Mouse (Mus musculus) limb, embryonic 13.5 days (tissue): ENCODE measurements around the gene Hsd17b7. TPM values are rescaled to one million over a fixed set of nuclear protein-coding genes. Genes with fewer than 3 reads are reported as not detected.

Experiments used
- ATAC-seq: fragments of 200-750 bp; cut with Nextera tagmentation; 2 replicates; pipeline ENCODE4 v1.8.0; 2017; ENCODE audit warnings: low read depth, moderate number of reproducible peaks, moderate TSS enrichment; ENCODE audit not compliant: low FRiP score
- H3K27ac ChIP-seq: fragments of 300-500 bp; sonication (generic); 2 replicates; pipeline ENCODE4 v1.5.1; 2015; ENCODE audit warnings: inconsistent platforms, mild to moderate bottlenecking, moderate library complexity
- H3K27me3 ChIP-seq: fragments of 300-500 bp; sonication (generic); 2 replicates; pipeline ENCODE4 v1.6.1; 2015; ENCODE audit warnings: mild to moderate bottlenecking, inconsistent platforms
- H3K36me3 ChIP-seq: fragments of 300-500 bp; sonication (generic); 2 replicates; pipeline ENCODE4 v1.6.1; 2015; ENCODE audit warnings: inconsistent platforms, mild to moderate bottlenecking, moderate library complexity
- H3K4me1 ChIP-seq: fragments of 300-500 bp; sonication (generic); 2 replicates; pipeline ENCODE4 v1.6.1; 2015; ENCODE audit warnings: inconsistent platforms
- H3K4me2 ChIP-seq: fragments of 300-500 bp; sonication (generic); replicated peaks from 2 replicates; pipeline ENCODE4 v1.6.1; 2015; ENCODE audit warnings: inconsistent platforms, mild to moderate bottlenecking, moderate library complexity
- H3K4me3 ChIP-seq: fragments of 300-500 bp; sonication (generic); 2 replicates; pipeline ENCODE4 v1.5.1; 2015; ENCODE audit warnings: moderate library complexity, mild to moderate bottlenecking, inconsistent platforms
- H3K9ac ChIP-seq: fragments of 300-500 bp; sonication (generic); 2 replicates; pipeline ENCODE4 v1.6.1; 2015; ENCODE audit warnings: mild to moderate bottlenecking, inconsistent platforms
- H3K9me3 ChIP-seq: fragments of 300-500 bp; sonication (generic); 2 replicates; pipeline ENCODE4 v1.6.1; 2016; ENCODE audit warnings: inconsistent platforms
- WGBS: fragments of 180-500 bp; shearing (Covaris S2); methylation state at CpG from one replicate; pipeline ENCODE4 v1.1.7; 2015; 5-methylcytosine and 5-hydroxymethylcytosine counted together
- polyA plus RNA-seq: library from polyadenylated mRNA; unstranded; fragments of >200 nt; fragmentation: Nextera tagmentation; extraction: Ambion mirVana; gene quantifications from 2 replicates; pipeline ENCODE4 v1.2.1, GENCODE M21; 2015

Hsd17b7 gene
- polyA plus RNA-seq, 1 experiment from 2014 or later: 15.4 TPM

- no peak overlapping the region for H3K9ac ChIP-seq
- H3K4me1 ChIP-seq: peaks cover 11% of the 10 kb centered on the region; the same call in 1 of the 2 replicates
- H3K9me3 ChIP-seq: no peaks in the 10 kb centered on the region
- H3K27me3 ChIP-seq: no peaks in the 10 kb centered on the region; the same call in 1 of the 2 replicates
- 71% methylated on average over 7 of the region's 7 CpGs for WGBS
- H3K4me2 ChIP-seq: no peak overlapping the region
- no peak overlapping the region for H3K27ac ChIP-seq
- H3K4me3 ChIP-seq: no peak overlapping the region
- ATAC-seq: no peak
- no peaks in the 10 kb centered on the region for H3K36me3 ChIP-seq
Observed at GRCm38 (mm10) chr1:169932122-169932746, 36.8 kb downstream of the Hsd17b7 start.

- no peak overlapping the region for H3K27ac ChIP-seq
- no peak overlapping the region for H3K9ac ChIP-seq
- H3K4me1 ChIP-seq: peaks cover 11% of the 10 kb centered on the region; the same call in 1 of the 2 replicates
- ATAC-seq: no peak
- no peaks in the 10 kb centered on the region for H3K9me3 ChIP-seq
- no peak overlapping the region for H3K4me2 ChIP-seq
- H3K4me3 ChIP-seq: no peak overlapping the region
- WGBS: 81% methylated on average over 7 of the region's 7 CpGs
- H3K27me3 ChIP-seq: no peaks in the 10 kb centered on the region; the same call in 1 of the 2 replicates
- no peaks in the 10 kb centered on the region for H3K36me3 ChIP-seq
Observed at GRCm38 (mm10) chr1:169931698-169932097, 37.3 kb downstream of the Hsd17b7 start.

- ATAC-seq: peak; percentile 54; the same call in 1 of the 2 replicates
Observed at GRCm38 (mm10) chr1:169928454-169928971, 40.5 kb downstream of the Hsd17b7 start, which contains the start of gene Ccdc190. Ccdc190 (plus strand) TSS chr1:169928648.

GRCm38 (mm10) chr1:169927753-169928369 lies 41.2 kb downstream of the Hsd17b7 start:
- 72% methylated on average over 8 of the region's 8 CpGs for whole genome bisulfite sequencing
- Histone ChIP-seq H3K27ac (no peak overlapping the region), H3K36me3 (no peaks in the 10 kb centered on the region), H3K4me1 (0 out of 2 replicates have a peak, but pooled peaks cover 6% of the 10 kb centered on the region), H3K4me3 (no peak overlapping the region), H3K9me3 (0 out of 2 replicates have a peak, but pooled peaks cover under 1% of the 10 kb centered on the region), H3K9ac (no peak overlapping the region), H3K27me3 (no peaks in the 10 kb centered on the region; the same call in 1 of the 2 replicates), H3K4me2 (no peak overlapping the region)
- ATAC-seq: no peak

More at GRCm38 (mm10) chr1:169928454-169928971, 40.5 kb downstream of the Hsd17b7 start, which contains the start of gene Ccdc190:
- H3K9me3 ChIP-seq: no peaks in the 10 kb centered on the region
- H3K36me3 ChIP-seq: no peaks in the 10 kb centered on the region
- peak within 1 kb of the TSS; percentile 13 for H3K4me3 ChIP-seq
- H3K4me1 ChIP-seq: 0 out of 2 replicates have a peak, but pooled peaks cover 6% of the 10 kb centered on the region
- H3K27ac ChIP-seq: no peak within 1 kb of the TSS
- peak within 1 kb of the TSS; percentile 47 for H3K4me2 ChIP-seq
- H3K9ac ChIP-seq: no peak within 1 kb of the TSS
- H3K27me3 ChIP-seq: no peaks in the 10 kb centered on the region; the same call in 1 of the 2 replicates
- WGBS: 29% methylated on average over 12 of the region's 12 CpGs

- Histone ChIP-seq H3K36me3 (no peaks in the 10 kb centered on the region), H3K4me1 (0 out of 2 replicates have a peak, but pooled peaks cover 10% of the 10 kb centered on the region), H3K4me2 (no peak overlapping the region), H3K9me3 (0 out of 2 replicates have a peak, but pooled peaks cover 3% of the 10 kb centered on the region), H3K9ac (no peak overlapping the region), H3K27ac (no peak overlapping the region), H3K27me3 (peaks cover 10% of the 10 kb centered on the region), H3K4me3 (no peak overlapping the region)
- no peak for ATAC-seq
- WGBS: 84% methylated on average over 2 of the region's 2 CpGs
Observed at GRCm38 (mm10) chr1:169924567-169924966, 44.5 kb downstream of the Hsd17b7 start.

- peaks cover 11% of the 10 kb centered on the region for H3K27me3 ChIP-seq
- H3K4me1 ChIP-seq: peaks cover 16% of the 10 kb centered on the region
- WGBS: 25% methylated on average over 8 of the region's 8 CpGs
- no peak overlapping the region for H3K9ac ChIP-seq
- no peak for ATAC-seq
- no peaks in the 10 kb centered on the region for H3K36me3 ChIP-seq
- peak overlapping the region; percentile 23; the same call in 1 of the 2 replicates for H3K4me2 ChIP-seq
- H3K9me3 ChIP-seq: 0 out of 2 replicates have a peak, but pooled peaks cover 3% of the 10 kb centered on the region
- no peak overlapping the region for H3K27ac ChIP-seq
- H3K4me3 ChIP-seq: no peak overlapping the region
Observed at GRCm38 (mm10) chr1:169921710-169922211, 47.3 kb downstream of the Hsd17b7 start.

- Histone ChIP-seq H3K27ac (no peak overlapping the region), H3K36me3 (no peaks in the 10 kb centered on the region), H3K4me1 (peaks cover 22% of the 10 kb centered on the region), H3K9me3 (0 out of 2 replicates have a peak, but pooled peaks cover 3% of the 10 kb centered on the region), H3K27me3 (peaks cover 11% of the 10 kb centered on the region), H3K4me3 (no peak overlapping the region), H3K9ac (0 out of 2 replicates have a peak overlapping the region, but pooled peaks have one; percentile 19), H3K4me2 (peak overlapping the region; percentile 34)
- ATAC-seq: peak; percentile 68; the same call in 1 of the 2 replicates
- 2% methylated on average over 11 of the region's 11 CpGs for WGBS
Observed at GRCm38 (mm10) chr1:169919211-169919610, 49.8 kb downstream of the Hsd17b7 start.

GRCm38 (mm10) chr1:169917998-169918397 lies 51.0 kb downstream of the Hsd17b7 start:
- 0 out of 2 replicates have a peak, but pooled peaks cover 3% of the 10 kb centered on the region for H3K9me3 ChIP-seq
- 0 out of 2 replicates have a peak overlapping the region, but pooled peaks have one; percentile 22 for H3K27ac ChIP-seq
- H3K36me3 ChIP-seq: no peaks in the 10 kb centered on the region
- H3K4me2 ChIP-seq: no peak overlapping the region
- no peak overlapping the region for H3K4me3 ChIP-seq
- 29% methylated on average over 4 of the region's 4 CpGs for WGBS
- peak; percentile 41; the same call in 1 of the 2 replicates for ATAC-seq
- no peak overlapping the region for H3K9ac ChIP-seq
- H3K4me1 ChIP-seq: peaks cover 22% of the 10 kb centered on the region
- H3K27me3 ChIP-seq: peaks cover 11% of the 10 kb centered on the region

GRCm38 (mm10) chr1:169917115-169917796 lies 51.8 kb downstream of the Hsd17b7 start:
- peak; percentile 8; the same call in 1 of the 2 replicates for ATAC-seq

GRCm38 (mm10) chr1:169916659-169917058 lies 52.4 kb downstream of the Hsd17b7 start:
- H3K4me1 ChIP-seq: peaks cover 19% of the 10 kb centered on the region
- no peak overlapping the region for H3K4me3 ChIP-seq
- peak; percentile 66 for ATAC-seq
- no peaks in the 10 kb centered on the region for H3K9me3 ChIP-seq
- H3K36me3 ChIP-seq: no peaks in the 10 kb centered on the region
- 10% methylated on average over 7 of the region's 7 CpGs for WGBS
- peak overlapping the region; percentile 27 for H3K4me2 ChIP-seq
- H3K27me3 ChIP-seq: peaks cover 11% of the 10 kb centered on the region
- H3K27ac ChIP-seq: no peak overlapping the region; the same call in 1 of the 2 replicates
- no peak overlapping the region for H3K9ac ChIP-seq

More at GRCm38 (mm10) chr1:169917115-169917796, 51.8 kb downstream of the Hsd17b7 start:
- Histone ChIP-seq H3K4me1 (peaks cover 22% of the 10 kb centered on the region), H3K9me3 (no peaks in the 10 kb centered on the region), H3K27me3 (peaks cover 11% of the 10 kb centered on the region), H3K9ac (0 out of 2 replicates have a peak overlapping the region, but pooled peaks have one; percentile 25), H3K27ac (peak overlapping the region; percentile 22; the same call in 1 of the 2 replicates), H3K4me3 (no peak overlapping the region), H3K36me3 (no peaks in the 10 kb centered on the region), H3K4me2 (peak overlapping the region; percentile 27; the same call in 1 of the 2 replicates)
- WGBS: 27% methylated on average over 9 of the region's 9 CpGs

GRCm38 (mm10) chr1:169911526-169911925 lies 57.5 kb downstream of the Hsd17b7 start:
- no peak overlapping the region for H3K27ac ChIP-seq
- no peaks in the 10 kb centered on the region for H3K27me3 ChIP-seq
- H3K4me3 ChIP-seq: no peak overlapping the region
- H3K36me3 ChIP-seq: no peaks in the 10 kb centered on the region
- no peak overlapping the region for H3K4me2 ChIP-seq
- peaks cover 11% of the 10 kb centered on the region for H3K4me1 ChIP-seq
- no peaks in the 10 kb centered on the region for H3K9me3 ChIP-seq
- no peak overlapping the region for H3K9ac ChIP-seq
- 50% methylated on average over 6 of the region's 6 CpGs for WGBS
- ATAC-seq: no peak
